Mouse (Mus musculus): ENCODE measurements at regions not wholly inside any gene's neighbourhood (a gene's known extent, or its start where the extent isn't known, plus 50 kb on each side); places are given as distances from the start of the nearest gene placed in this dataset.

- H3K27ac ChIP-seq (ENCODE audit: control insufficient read depth, low read depth, low read length) = no peak overlapping the region
- peaks cover 0 to 3% of the 10 kb centered on the region in 2 experiments; a peak in 2 of 4 replicates for H3K36me3 ChIP-seq (ENCODE audit: control insufficient read depth in 1 of 2, insufficient read depth in 2 of 2, low read length in 2 of 2)
- no peak overlapping the region for H3K9ac ChIP-seq (ENCODE audit: control insufficient read depth, low read depth, low read length, poor library complexity, severe bottlenecking)
- TF ChIP-seq MYB (IDR thresholded peaks at IDR 0.05; ENCODE audit: low read depth, low read length) (no peak), UBTF (IDR thresholded peaks at IDR 0.05; ENCODE audit: borderline replicate concordance, insufficient read depth, low read depth, low read length) (no peak), ZNF384 (IDR thresholded peaks at IDR 0.05; ENCODE audit: low read depth, low read length) (no peak), MAZ (IDR thresholded peaks at IDR 0.05; ENCODE audit: low read depth, low read length) (no peak), SMC3 (IDR thresholded peaks at IDR 0.05; ENCODE audit: low read depth, low read length) (no peak), RCOR1 (IDR thresholded peaks at IDR 0.05; ENCODE audit: low read depth, low read length) (no peak), TBP (IDR thresholded peaks at IDR 0.05; ENCODE audit: low read depth, low read length) (no peak)
- H3K4me3 ChIP-seq (ENCODE audit: control insufficient read depth in 1 of 2, insufficient read depth in 1 of 2, low read depth in 2 of 2, low read length in 2 of 2) = no peak overlapping the region
- H3K27me3 ChIP-seq (ENCODE audit: control insufficient read depth in 1 of 2, insufficient read depth in 2 of 2, low read length in 2 of 2) = no peaks in the 10 kb centered on the region
- H3K9me3 ChIP-seq (replicated peaks; ENCODE audit: insufficient read depth, low read length) = no peaks in the 10 kb centered on the region
- DNase-seq (ENCODE audit: low read depth, low spot score) = no peak
- no peaks in the 10 kb centered on the region for H3K79me2 ChIP-seq (ENCODE audit: control insufficient read depth, insufficient read depth, low read length, poor library complexity)
- peaks cover 0 to 10% of the 10 kb centered on the region in 2 experiments; a peak in 2 of 4 replicates for H3K4me1 ChIP-seq (ENCODE audit: control insufficient read depth in 1 of 2, insufficient read depth in 2 of 2, low read length in 2 of 2)
These were observed 316.4 kb upstream of the Klf3 start for GRCm38 (mm10) chr5:64486761-64487160.

- Histone ChIP-seq H3K36me3 (ENCODE audit: control insufficient read depth in 1 of 2, insufficient read depth in 2 of 2, low read length in 2 of 2) (peaks cover 0 to 3% of the 10 kb centered on the region in 2 experiments; a peak in 2 of 4 replicates), H3K4me3 (ENCODE audit: control insufficient read depth in 1 of 2, insufficient read depth in 1 of 2, low read depth in 2 of 2, low read length in 2 of 2) (peak overlapping the region; percentile 67), H3K4me1 (ENCODE audit: control insufficient read depth in 1 of 2, insufficient read depth in 2 of 2, low read length in 2 of 2) (peaks cover 0 to 10% of the 10 kb centered on the region in 2 experiments; a peak in 2 of 4 replicates), H3K27me3 (ENCODE audit: control insufficient read depth in 1 of 2, insufficient read depth in 2 of 2, low read length in 2 of 2) (no peaks in the 10 kb centered on the region), H3K79me2 (ENCODE audit: control insufficient read depth, insufficient read depth, low read length, poor library complexity) (no peaks in the 10 kb centered on the region), H3K9ac (ENCODE audit: control insufficient read depth, low read depth, low read length, poor library complexity, severe bottlenecking) (peak overlapping the region; percentile 59), H3K9me3 (replicated peaks; ENCODE audit: insufficient read depth, low read length) (no peaks in the 10 kb centered on the region), H3K27ac (ENCODE audit: control insufficient read depth, low read depth, low read length) (0 out of 2 replicates have a peak overlapping the region, but pooled peaks have one; percentile 17)
- peak; percentile 71 for DNase-seq (ENCODE audit: low read depth, low spot score)
- TF ChIP-seq E2F4 (IDR thresholded peaks at IDR 0.05; ENCODE audit: borderline replicate concordance, low read depth, low read length) (no peak), EP300 (IDR thresholded peaks at IDR 0.05; ENCODE audit: low read depth in 1 of 2, low read length in 2 of 2) (no peak), MXI1 (IDR thresholded peaks at IDR 0.05; ENCODE audit: low read depth, low read length) (peak; percentile 32; the same call in 1 of the 2 replicates), MAFK (IDR thresholded peaks at IDR 0.05; ENCODE audit: borderline replicate concordance, low read depth, low read length) (no peak), POLR2AphosphoS2 (IDR thresholded peaks at IDR 0.05; ENCODE audit: low read length) (no peak), ETS1 (IDR thresholded peaks at IDR 0.05; ENCODE audit: low read depth, low read length) (no peak), ZC3H11A (IDR thresholded peaks at IDR 0.05; ENCODE audit: low read depth, low read length) (no peak), TBP (IDR thresholded peaks at IDR 0.05; ENCODE audit: low read depth, low read length) (no peak), MYB (IDR thresholded peaks at IDR 0.05; ENCODE audit: low read depth, low read length) (no peak), HCFC1 (IDR thresholded peaks at IDR 0.05; ENCODE audit: low read depth, low read length) (no peak), CTCF (IDR thresholded peaks at IDR 0.05 in 2 of 3, conservative IDR thresholded peaks at IDR 0.05 in 1 of 3; ENCODE audit: control insufficient read depth in 1 of 3, insufficient read depth in 1 of 3, low read depth in 2 of 3, low read length in 3 of 3, poor library complexity in 1 of 3, severe bottlenecking in 1 of 3) (no peak), POLR2A (IDR thresholded peaks at IDR 0.05; ENCODE audit: control insufficient read depth in 1 of 2, insufficient read depth in 1 of 2, low read depth in 1 of 2, low read length in 2 of 2, poor library complexity in 1 of 2) (no peak), SIN3A (IDR thresholded peaks at IDR 0.05; ENCODE audit: low read length) (0 out of 2 replicates have a peak, but pooled peaks have one; percentile 12), POLR2AphosphoS5 (IDR thresholded peaks at IDR 0.05; ENCODE audit: borderline replicate concordance, low read depth, low read length) (no peak), RAD21 (IDR thresholded peaks at IDR 0.05; ENCODE audit: low read depth, low read length) (peak; percentile 1), SMC3 (IDR thresholded peaks at IDR 0.05; ENCODE audit: low read depth, low read length) (no peak), ZNF384 (IDR thresholded peaks at IDR 0.05; ENCODE audit: low read depth, low read length) (no peak), TCF12 (IDR thresholded peaks at IDR 0.05; ENCODE audit: low read depth, low read length) (0 out of 2 replicates have a peak, but pooled peaks have one; percentile 8), MAX (IDR thresholded peaks at IDR 0.05; ENCODE audit: low read length) (peak; percentile 39; the same call in 1 of the 2 replicates), ZKSCAN1 (IDR thresholded peaks at IDR 0.05; ENCODE audit: low read depth, low read length) (no peak)
These were observed 315.3 kb upstream of the Klf3 start for GRCm38 (mm10) chr5:64487698-64488398.

Data from MEL (cell line).